Mouse (Mus musculus) granulocyte monocyte progenitor cell, adult 5-6 weeks (primary cell): ENCODE measurements at regions not wholly inside any gene's neighbourhood (a gene's known extent, or its start where the extent isn't known, plus 50 kb on each side); places are given as distances from the start of the nearest gene placed in this dataset.

Experiments used
- ATAC-seq: replicated peaks from 2 replicates; pipeline ENCODE4 v1.8.0; 2016; ENCODE audit warnings: mild to moderate bottlenecking, moderate TSS enrichment, inconsistent platforms; ENCODE audit not compliant: poor library complexity, severe bottlenecking

DNA sequence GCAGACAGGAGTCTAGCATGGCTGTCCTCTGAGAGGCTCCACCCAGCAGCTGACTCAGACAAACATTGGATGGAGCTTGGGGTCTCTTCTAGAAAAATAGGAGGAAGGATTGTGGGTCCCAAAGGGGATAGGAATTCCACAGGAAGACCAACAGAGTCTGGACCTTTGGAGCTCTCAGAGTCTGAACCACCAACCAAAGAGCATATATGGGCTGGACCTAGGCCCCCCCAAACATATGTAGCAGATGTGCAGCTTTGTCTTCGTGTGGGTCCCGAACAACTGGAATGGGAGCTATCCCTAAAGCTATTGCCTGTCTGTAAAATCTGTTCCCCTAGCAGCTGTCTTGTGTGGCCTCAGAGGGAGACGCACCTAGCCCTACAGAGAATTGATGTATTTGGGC is 50.1 kb upstream of the Cpm start:
- ATAC-seq, result no peak

GRCm38 (mm10) chr10:117578696-117579146 is 50.6 kb upstream of the Cpm start:
- ATAC-seq, result no peak

GRCm38 (mm10) chr10:117577970-117578695 is 51.2 kb upstream of the Cpm start:
- no peak for ATAC-seq

DNA sequence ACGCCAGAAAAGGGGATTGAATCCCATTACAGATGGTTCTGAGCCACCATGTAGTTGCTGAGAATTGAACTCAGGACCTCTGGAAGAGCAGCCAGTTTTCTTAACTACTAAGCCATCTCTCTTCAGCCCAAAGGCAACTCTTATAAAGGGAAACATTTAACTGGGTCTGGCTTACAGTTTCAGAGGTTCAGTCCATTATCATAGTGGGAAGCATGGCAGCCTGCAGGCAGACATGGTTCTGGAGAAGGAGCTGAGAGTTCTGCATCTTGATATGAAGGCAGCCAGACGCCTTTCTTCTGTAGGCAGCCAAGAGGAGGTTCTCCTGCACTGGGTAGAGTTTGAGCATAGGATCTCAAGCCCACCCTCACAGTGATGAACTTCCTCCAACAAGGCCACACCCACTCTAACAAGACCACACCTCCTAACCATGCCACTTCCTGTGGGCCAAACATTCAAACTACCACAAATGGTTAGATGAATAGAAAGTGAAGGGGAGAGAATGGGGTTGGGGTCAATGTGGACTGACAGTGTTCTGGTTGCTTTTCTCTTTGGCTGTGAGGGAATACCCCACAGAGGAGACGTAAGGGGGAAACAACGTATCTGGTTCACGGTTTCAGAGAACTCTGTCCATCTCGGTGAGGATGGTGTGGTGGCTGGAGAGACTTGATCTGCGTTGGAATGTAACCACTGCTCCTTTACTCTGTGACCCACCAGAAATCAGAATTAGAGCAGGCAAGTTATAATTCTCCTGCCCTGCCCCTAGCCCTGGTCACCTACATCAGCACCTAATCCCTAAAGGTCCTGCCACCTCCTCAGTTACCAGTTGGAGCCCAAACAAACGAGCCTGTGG is 52.2 kb upstream of the Cpm start:
- peak; percentile 27; the same call in 1 of the 2 replicates for ATAC-seq

- ATAC-seq, result no peak
These were observed 53.0 kb upstream of the Cpm start for GRCm38 (mm10) chr10:117576154-117576859.

- no peak for ATAC-seq
These were observed 53.7 kb upstream of the Cpm start for GRCm38 (mm10) chr10:117575404-117576153.

GRCm38 (mm10) chr10:117574915-117575314 is 54.4 kb upstream of the Cpm start:
- ATAC-seq, result no peak

- ATAC-seq, result no peak
These were observed 55.1 kb upstream of the Cpm start for GRCm38 (mm10) chr10:117574056-117574727.

DNA sequence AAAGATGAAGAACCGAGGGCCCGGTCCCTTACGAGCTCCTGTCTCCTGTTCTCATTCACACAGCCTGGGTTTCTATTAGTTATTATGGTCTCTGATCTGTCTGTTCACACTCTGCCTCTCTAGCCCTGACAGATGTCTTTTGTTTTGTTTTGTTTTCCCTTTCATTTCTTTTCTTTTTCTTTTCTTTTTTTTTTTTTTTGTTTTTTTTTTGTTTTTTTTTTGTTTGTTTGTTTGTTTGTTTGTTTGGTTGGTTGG is 55.8 kb upstream of the Cpm start:
- ATAC-seq, result no peak

- no peak for ATAC-seq
These were observed 56.3 kb upstream of the Cpm start for GRCm38 (mm10) chr10:117572746-117573595.

- no peak for ATAC-seq
These were observed 57.3 kb upstream of the Cpm start for GRCm38 (mm10) chr10:117571891-117572573.

DNA sequence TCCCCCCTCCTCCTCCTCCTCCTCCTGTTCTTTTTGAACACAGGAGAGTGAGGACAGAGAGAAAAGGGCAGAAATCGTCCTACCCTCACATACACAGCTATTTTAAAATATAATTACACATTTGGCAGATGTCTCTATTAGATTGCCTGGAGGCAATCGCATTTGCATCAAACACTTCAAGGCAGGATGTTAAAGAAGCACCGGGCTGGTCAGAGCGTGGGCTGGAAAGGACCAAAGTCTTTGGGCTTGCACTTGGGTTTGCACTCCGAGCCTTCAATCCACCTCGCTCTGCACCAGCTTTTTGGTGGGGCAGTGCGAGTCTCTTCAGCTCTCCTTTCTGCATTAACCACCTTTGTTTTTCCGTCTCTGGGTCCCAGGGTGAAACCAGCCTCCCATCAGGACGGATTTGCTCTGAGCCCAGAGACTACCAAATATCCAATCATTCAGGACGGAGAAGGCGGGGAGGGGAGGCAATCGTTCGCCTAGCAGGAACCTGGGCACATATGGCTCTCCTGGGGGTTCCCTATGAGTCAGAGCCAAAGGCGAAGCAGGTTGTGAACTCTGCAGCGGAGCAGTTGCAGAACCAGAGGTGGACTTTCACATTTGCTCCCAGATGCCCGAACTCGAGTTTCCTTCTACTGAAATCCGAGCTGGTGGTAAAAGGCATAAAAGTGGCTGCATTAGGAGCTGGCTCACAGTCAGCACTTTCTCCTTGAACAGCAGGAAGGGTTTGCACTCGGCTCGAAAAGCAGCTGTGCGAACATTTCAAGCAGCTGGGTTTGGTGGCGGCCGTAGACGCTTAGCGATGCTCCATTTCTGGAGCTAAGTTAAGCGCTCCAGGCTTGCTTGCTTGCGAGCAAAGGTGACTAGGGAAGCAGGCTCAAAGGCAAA is 58.1 kb upstream of the Cpm start:
- ATAC-seq, result peak; percentile 63

GRCm38 (mm10) chr10:117570091-117570970 is 59.0 kb upstream of the Cpm start:
- ATAC-seq, result no peak

GRCm38 (mm10) chr10:117569301-117570079 is 59.8 kb upstream of the Cpm start:
- no peak for ATAC-seq

DNA sequence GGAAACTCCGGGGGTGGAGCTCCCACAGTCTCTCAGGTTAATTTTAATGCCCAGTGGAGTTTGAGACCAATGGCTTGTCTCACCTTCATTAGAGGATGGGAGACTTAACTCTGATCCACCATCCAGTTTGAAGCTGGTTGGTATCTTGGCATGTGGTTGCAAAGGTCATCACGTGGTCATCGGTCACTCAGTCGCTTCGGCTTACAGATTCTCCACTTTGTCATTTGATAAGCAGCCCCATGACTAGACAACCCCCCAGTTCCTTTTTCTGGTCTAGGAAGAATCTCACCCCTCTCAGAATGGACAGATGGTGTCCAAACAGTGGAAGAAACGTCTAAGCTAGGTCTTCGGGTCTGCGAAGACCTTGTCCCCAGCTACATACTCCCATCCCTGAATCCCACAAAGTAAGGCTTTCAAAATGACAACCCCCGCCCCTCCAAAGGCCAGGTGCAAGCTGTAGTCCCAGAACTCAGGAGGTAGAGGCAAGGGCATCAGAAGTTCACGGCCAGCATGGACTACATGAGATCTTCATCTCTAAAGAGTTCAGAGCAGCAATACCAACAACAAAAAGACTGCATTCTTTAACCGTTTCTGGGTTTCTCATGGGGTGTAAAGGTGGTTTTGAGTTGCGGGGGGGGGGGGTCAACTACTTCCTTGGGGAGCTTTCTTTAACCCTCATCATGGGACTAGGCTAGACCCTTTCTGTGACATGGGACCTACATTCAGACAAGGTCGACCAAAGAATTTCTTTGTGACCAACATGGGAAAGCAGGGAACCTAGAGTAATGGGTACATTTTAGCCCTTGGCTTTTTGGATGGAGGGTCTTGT is 60.6 kb upstream of the Cpm start:
- no peak for ATAC-seq
